Mouse (Mus musculus): ENCODE measurements at regions not wholly inside any gene's neighbourhood (a gene's known extent, or its start where the extent isn't known, plus 50 kb on each side); places are given as distances from the start of the nearest gene placed in this dataset.

DNA sequence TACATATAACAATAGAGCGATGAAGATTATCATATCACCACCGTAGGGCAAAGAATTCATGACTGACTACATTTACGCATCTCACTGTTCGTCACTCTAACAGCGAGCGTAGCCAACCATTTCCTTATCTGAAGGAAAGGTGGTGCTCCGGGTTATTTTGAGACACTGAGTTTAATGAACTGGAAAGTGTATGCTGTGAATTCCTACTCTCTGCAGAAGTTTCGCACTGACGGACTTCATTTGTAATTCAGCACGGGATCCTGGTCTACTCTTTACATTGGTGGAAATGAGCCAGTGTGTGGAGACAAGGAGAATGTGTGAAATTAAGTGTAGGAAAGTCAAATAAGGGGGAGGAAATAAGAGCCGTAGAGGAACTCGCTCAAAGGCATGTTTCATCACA, 283.2 kb downstream of the Lrig3 start:
- no peak for DNase-seq
- intact Hi-C loops (cut with DNase I) = no loop called here

DNA sequence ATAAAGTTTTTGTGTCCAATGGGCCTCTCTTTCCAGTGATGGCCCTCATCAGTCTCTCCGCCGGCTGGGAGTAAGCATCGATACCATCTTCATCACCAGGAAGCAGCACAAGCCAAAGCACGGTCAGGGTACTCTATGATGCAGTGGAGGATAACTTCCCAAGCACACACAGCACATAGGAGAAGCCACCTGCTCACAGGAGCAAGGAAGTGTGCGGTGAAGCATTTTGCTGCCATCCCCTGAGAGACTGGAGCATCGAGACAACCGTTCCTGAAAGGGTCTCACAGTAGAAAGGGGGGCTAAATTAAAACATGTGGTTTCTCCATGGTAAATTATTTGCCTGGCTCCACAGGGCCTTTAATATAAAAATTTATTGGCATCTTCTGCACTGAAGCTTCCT, 277.1 kb downstream of the Lrig3 start:
- intact Hi-C loops (cut with DNase I) = no loop called here
- DNase-seq = no peak

DNA sequence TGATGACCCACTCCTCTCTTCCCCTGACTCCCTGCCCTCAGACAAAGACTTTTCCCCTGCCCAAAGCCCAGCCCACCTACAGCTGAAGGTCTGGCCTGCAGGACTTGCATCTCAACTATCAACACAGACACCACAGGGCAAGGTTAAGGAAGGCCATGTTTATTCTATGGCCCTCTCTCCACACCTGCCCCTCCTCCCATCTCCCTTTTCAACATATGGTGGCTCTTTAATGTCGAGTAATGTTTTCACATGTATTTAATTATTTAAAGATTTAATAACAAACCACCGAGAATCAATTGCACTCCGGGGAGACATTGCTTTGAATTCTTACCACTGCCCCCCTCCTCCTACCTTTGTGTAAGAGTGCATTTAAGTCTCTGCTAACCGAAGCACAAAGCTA, 273.6 kb downstream of the Lrig3 start:
- intact Hi-C loops (cut with DNase I) = no loop called here
- no peak for DNase-seq

Small RNA genes lying in the stretch of these regions (microRNA-seq; reads per million reads assigned to microRNA genes)
- gene Mir378d = 74.8 to 147 reads per million in 2 experiments
